Mouse (Mus musculus): ENCODE data around the gene Hlcs. TPM values are rescaled to one million over a fixed set of nuclear protein-coding genes. Genes with fewer than 3 reads are reported as not detected.
A peak's percentile ranks its signal among the peaks of the same experiment; 100 is the strongest.

The Hlcs gene
- polyA plus RNA-seq, 1 experiment from 2014 or later, result 9.4 TPM

DNA sequence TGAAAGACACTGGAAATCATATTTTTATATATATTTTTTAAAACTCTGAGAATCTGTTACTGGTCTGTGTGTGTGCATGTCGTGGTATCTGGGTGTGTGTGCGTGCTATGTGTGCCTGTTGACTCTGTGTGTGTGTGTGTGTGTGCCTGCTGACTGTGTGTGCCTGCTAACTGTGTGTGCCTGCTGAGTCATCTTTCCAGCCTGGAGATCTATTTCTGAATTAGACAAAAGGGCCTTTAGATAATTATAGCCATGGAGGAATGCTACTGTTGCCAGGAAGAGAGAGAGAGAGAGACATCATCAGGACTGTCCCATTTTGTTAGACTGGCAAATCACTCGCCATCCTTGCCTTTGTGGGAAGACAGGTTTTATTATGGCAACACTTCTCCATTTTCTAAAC, 103.7 kb downstream of the Hlcs start:
- ATAC-seq (ENCODE audit: low FRiP score, low read depth), result no peak
- Histone ChIP-seq H3K27me3 (no peaks in the 10 kb centered on the region), H3K4me3 (no peak overlapping the region), H3K36me3 (no peaks in the 10 kb centered on the region), H3K9ac (no peak overlapping the region), H3K27ac (replicated peaks) (no peak overlapping the region), H3K4me1 (replicated peaks) (peaks cover 8% of the 10 kb centered on the region; the same call in 1 of the 2 replicates), H3K4me2 (no peak overlapping the region), H3K9me3 (no peaks in the 10 kb centered on the region)
- 68% methylated on average over 3 of the region's 3 CpGs for WGBS

DNA sequence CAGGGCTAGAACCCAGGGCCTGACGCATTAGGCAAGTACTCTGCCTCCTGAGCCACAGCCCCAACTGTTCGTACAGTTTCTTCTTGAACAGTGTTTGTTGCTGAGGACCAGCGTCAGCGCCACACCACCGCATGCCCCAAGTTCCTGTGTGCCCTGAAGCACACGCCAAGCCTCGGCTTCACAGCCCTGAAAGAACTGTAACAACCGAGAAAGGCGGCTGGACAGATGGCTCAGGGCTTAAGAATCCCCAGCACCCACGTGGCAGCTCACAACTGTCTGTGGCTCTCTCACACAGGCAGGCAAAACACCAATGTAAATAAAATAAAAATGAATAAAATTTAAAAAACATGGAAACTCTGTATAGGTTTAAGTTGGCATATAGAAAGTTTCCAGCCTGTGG, 104.5 kb downstream of the Hlcs start:
- no peak overlapping the region for H3K9ac ChIP-seq
- peaks cover 8% of the 10 kb centered on the region; the same call in 1 of the 2 replicates for H3K4me1 ChIP-seq (replicated peaks)
- WGBS, result 76% methylated on average over 10 of the region's 10 CpGs
- H3K9me3 ChIP-seq, result no peaks in the 10 kb centered on the region
- H3K4me3 ChIP-seq, result no peak overlapping the region
- no peak overlapping the region for H3K4me2 ChIP-seq
- ATAC-seq (ENCODE audit: low FRiP score, low read depth), result no peak
- no peaks in the 10 kb centered on the region for H3K36me3 ChIP-seq
- no peak overlapping the region for H3K27ac ChIP-seq (replicated peaks)
- H3K27me3 ChIP-seq, result no peaks in the 10 kb centered on the region

DNA sequence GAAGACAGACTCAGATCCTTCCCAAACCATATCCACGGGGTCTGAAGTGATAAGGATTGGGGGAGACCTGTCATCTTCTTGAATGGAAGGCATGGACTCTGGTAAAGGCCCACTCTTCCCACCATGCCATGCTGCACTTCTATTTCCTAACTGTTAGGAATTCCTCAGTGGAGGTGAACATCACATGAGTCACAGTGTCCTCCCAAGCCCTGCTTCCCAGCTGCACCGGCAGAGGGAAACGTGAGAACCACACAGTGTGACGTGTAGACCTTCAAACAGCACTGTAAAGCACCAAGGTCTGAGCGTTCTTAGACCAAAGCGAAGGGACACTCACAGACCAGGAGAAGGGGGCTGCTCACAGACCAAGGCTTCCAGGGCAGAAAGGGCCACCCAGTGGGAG, 105.2 kb downstream of the Hlcs start:
- H3K36me3 ChIP-seq, result no peaks in the 10 kb centered on the region

DNA sequence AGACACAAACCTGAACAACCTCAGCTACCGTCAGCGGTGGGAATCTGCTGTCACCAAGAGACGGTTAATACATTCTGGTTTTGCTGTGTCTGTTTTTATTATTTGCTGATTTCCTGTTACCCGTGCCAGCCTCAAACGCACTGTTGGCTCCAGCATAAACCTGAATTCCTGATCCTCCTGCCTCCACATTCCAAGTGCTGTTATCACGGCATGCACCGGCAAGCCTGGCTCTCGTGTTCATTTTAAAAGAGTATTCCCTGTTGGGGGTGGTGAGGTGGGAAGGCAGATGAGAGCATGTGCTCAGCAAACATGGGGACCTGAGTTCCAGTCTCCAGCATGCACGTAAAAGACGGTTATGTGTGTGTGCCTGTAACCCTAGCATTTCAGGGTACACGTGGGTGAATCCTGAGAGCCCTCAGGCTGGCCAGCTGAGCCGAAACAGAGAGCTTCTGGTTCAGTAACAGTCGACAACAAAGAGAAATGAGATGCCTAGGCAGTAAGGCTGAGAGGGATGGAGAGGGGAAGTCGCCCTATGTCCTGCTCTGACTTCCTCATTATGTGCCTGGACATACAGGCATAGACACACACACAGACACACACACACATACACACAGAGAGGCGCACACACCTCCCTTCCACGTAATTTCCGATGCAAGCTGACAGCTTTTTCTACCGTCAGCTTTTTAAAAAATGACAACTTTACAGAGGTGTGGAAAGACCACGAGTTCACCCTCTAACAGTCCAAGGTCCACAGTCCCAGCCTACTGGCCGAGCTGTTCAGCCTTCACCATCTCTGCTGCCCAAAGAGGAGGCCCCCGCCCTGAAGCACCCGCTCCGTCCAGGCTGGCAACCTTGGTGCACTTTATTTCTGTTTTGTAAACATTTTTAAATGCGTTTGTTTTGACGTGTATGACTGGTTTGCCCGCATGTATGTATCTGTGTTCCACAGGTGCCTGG, 107.6 kb downstream of the Hlcs start:
- H3K4me2 ChIP-seq, result no peak overlapping the region
- no peak for ATAC-seq (ENCODE audit: low FRiP score, low read depth)
- H3K9me3 ChIP-seq, result no peaks in the 10 kb centered on the region
- WGBS, result 80% methylated on average over 26 of the region's 26 CpGs
- peaks cover 8% of the 10 kb centered on the region; the same call in 1 of the 2 replicates for H3K4me1 ChIP-seq (replicated peaks)
- no peaks in the 10 kb centered on the region for H3K27me3 ChIP-seq
- no peak overlapping the region for H3K9ac ChIP-seq
- H3K36me3 ChIP-seq, result no peaks in the 10 kb centered on the region
- no peak overlapping the region for H3K4me3 ChIP-seq
- no peak overlapping the region for H3K27ac ChIP-seq (replicated peaks)

More for the DNA sequence above, 105.2 kb downstream of the Hlcs start:
- Histone ChIP-seq H3K4me3 (no peak overlapping the region), H3K9ac (no peak overlapping the region), H3K9me3 (no peaks in the 10 kb centered on the region), H3K27me3 (no peaks in the 10 kb centered on the region), H3K4me1 (replicated peaks) (peaks cover 8% of the 10 kb centered on the region; the same call in 1 of the 2 replicates), H3K27ac (replicated peaks) (no peak overlapping the region), H3K4me2 (no peak overlapping the region)
- 91% methylated on average over 6 of the region's 6 CpGs for WGBS
- no peak for ATAC-seq (ENCODE audit: low FRiP score, low read depth)

- Histone ChIP-seq H3K27ac (replicated peaks) (no peak overlapping the region), H3K4me3 (no peak overlapping the region), H3K36me3 (no peaks in the 10 kb centered on the region), H3K4me2 (no peak overlapping the region), H3K27me3 (no peaks in the 10 kb centered on the region), H3K9me3 (no peaks in the 10 kb centered on the region), H3K9ac (no peak overlapping the region), H3K4me1 (replicated peaks) (peaks cover 12% of the 10 kb centered on the region; the same call in 1 of the 2 replicates)
- 66% methylated on average over 5 of the region's 5 CpGs for WGBS
- no peak for ATAC-seq (ENCODE audit: low FRiP score, low read depth)
Observed at GRCm38 (mm10) chr16:94201387-94201786, 112.0 kb downstream of the Hlcs start.

- Histone ChIP-seq H3K9me3 (no peaks in the 10 kb centered on the region), H3K9ac (no peak overlapping the region), H3K27ac (replicated peaks) (no peak overlapping the region), H3K4me3 (no peak overlapping the region), H3K4me1 (replicated peaks) (peaks cover 4% of the 10 kb centered on the region; the same call in 1 of the 2 replicates), H3K4me2 (no peak overlapping the region), H3K36me3 (no peaks in the 10 kb centered on the region), H3K27me3 (no peaks in the 10 kb centered on the region)
- ATAC-seq (ENCODE audit: low FRiP score, low read depth), result no peak
- 72% methylated on average over 5 of the region's 5 CpGs for WGBS
Observed at GRCm38 (mm10) chr16:94195913-94196312, 117.5 kb downstream of the Hlcs start.

GRCm38 (mm10) chr16:94191379-94192315, 121.7 kb downstream of the Hlcs start:
- no peaks in the 10 kb centered on the region for H3K27me3 ChIP-seq
- H3K4me3 ChIP-seq, result no peak overlapping the region
- no peaks in the 10 kb centered on the region for H3K9me3 ChIP-seq
- H3K9ac ChIP-seq, result no peak overlapping the region
- no peak overlapping the region for H3K4me2 ChIP-seq
- WGBS, result 74% methylated on average over 25 of the region's 25 CpGs
- no peak for ATAC-seq (ENCODE audit: low FRiP score, low read depth)
- H3K27ac ChIP-seq (replicated peaks), result no peak overlapping the region
- H3K4me1 ChIP-seq (replicated peaks), result no peaks in the 10 kb centered on the region
- H3K36me3 ChIP-seq, result no peaks in the 10 kb centered on the region

DNA sequence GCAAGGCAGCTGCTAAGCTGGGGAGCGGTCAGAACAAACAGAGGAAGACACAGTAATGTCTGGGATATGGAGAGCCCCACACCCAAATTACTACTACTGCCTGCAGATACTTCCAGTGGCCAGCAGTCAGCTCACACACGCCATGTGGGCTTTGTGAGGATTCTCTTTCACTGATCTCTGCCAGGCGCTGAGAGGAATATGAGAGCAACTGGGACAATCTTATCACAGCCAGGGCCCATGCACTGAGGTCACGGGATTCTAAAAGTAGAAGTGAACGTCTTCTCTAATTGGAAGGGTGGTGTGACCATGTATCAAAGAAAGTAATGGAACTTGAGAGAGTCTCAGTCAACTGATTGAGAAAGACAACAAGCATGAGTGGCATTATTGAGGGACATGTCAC, 123.1 kb downstream of the Hlcs start:
- no peaks in the 10 kb centered on the region for H3K4me1 ChIP-seq (replicated peaks)
- H3K9ac ChIP-seq, result no peak overlapping the region
- no peaks in the 10 kb centered on the region for H3K27me3 ChIP-seq
- no peaks in the 10 kb centered on the region for H3K9me3 ChIP-seq
- H3K4me2 ChIP-seq, result no peak overlapping the region
- H3K36me3 ChIP-seq, result no peaks in the 10 kb centered on the region
- no peak overlapping the region for H3K27ac ChIP-seq (replicated peaks)
- H3K4me3 ChIP-seq, result no peak overlapping the region
- WGBS, result 89% methylated on average over 5 of the region's 5 CpGs
- no peak for ATAC-seq (ENCODE audit: low FRiP score, low read depth)

- H3K27me3 ChIP-seq, result peaks cover 13% of the 10 kb centered on the region; the same call in 1 of the 2 replicates
- no peaks in the 10 kb centered on the region for H3K36me3 ChIP-seq
- H3K4me2 ChIP-seq, result no peak overlapping the region
- no peak overlapping the region for H3K4me3 ChIP-seq
- no peak for ATAC-seq (ENCODE audit: low FRiP score, low read depth)
- H3K9ac ChIP-seq, result no peak overlapping the region
- no peak overlapping the region for H3K27ac ChIP-seq (replicated peaks)
- no peaks in the 10 kb centered on the region for H3K9me3 ChIP-seq
- no peaks in the 10 kb centered on the region for H3K4me1 ChIP-seq (replicated peaks)
- WGBS, result 91% methylated on average over 12 of the region's 12 CpGs
Observed at GRCm38 (mm10) chr16:94186526-94186925, 126.8 kb downstream of the Hlcs start.

DNA sequence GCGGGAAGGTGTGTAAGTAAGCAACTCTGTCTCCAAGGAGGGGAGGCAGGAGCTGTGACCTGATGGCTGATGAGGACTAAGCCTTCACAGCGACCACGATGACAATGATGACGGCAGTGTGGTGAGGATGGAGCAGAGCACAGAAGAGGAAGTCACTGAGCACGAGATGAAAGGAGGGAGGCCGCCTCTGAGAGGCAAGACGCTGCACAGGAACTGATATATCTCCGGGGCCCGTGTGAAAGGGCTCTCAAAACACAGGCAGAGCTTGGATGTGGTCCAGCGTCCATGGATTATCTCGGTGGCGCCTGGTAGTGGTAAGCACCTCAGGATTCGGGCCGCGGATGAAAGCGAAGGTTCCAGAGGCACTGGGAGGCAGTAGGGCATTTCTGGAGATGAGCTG, 127.9 kb downstream of the Hlcs start:
- H3K27ac ChIP-seq (replicated peaks), result no peak overlapping the region
- no peaks in the 10 kb centered on the region for H3K9me3 ChIP-seq
- H3K4me3 ChIP-seq, result no peak overlapping the region
- peaks cover 24% of the 10 kb centered on the region; the same call in 1 of the 2 replicates for H3K27me3 ChIP-seq
- WGBS, result 77% methylated on average over 16 of the region's 16 CpGs
- peaks cover 4% of the 10 kb centered on the region for H3K4me1 ChIP-seq (replicated peaks)
- no peak overlapping the region for H3K4me2 ChIP-seq
- ATAC-seq (ENCODE audit: low FRiP score, low read depth), result no peak
- no peak overlapping the region for H3K9ac ChIP-seq
- H3K36me3 ChIP-seq, result no peaks in the 10 kb centered on the region

GRCm38 (mm10) chr16:94180122-94180870, 133.1 kb downstream of the Hlcs start:
- peaks cover 26% of the 10 kb centered on the region for H3K27me3 ChIP-seq
- H3K4me3 ChIP-seq, result no peak overlapping the region
- ATAC-seq (ENCODE audit: low FRiP score, low read depth), result no peak
- H3K9ac ChIP-seq, result no peak overlapping the region
- H3K9me3 ChIP-seq, result no peaks in the 10 kb centered on the region
- peaks cover 19% of the 10 kb centered on the region for H3K4me1 ChIP-seq (replicated peaks)
- H3K36me3 ChIP-seq, result no peaks in the 10 kb centered on the region
- 33% methylated on average over 12 of the region's 12 CpGs for WGBS
- peak overlapping the region; percentile 31; the same call in 1 of the 2 replicates for H3K4me2 ChIP-seq
- 0 out of 2 replicates have a peak overlapping the region, but pooled peaks have one; percentile 23 for H3K27ac ChIP-seq (replicated peaks)

All from hindbrain, embryonic 15.5 days (tissue).